In the genomic region with DNA sequence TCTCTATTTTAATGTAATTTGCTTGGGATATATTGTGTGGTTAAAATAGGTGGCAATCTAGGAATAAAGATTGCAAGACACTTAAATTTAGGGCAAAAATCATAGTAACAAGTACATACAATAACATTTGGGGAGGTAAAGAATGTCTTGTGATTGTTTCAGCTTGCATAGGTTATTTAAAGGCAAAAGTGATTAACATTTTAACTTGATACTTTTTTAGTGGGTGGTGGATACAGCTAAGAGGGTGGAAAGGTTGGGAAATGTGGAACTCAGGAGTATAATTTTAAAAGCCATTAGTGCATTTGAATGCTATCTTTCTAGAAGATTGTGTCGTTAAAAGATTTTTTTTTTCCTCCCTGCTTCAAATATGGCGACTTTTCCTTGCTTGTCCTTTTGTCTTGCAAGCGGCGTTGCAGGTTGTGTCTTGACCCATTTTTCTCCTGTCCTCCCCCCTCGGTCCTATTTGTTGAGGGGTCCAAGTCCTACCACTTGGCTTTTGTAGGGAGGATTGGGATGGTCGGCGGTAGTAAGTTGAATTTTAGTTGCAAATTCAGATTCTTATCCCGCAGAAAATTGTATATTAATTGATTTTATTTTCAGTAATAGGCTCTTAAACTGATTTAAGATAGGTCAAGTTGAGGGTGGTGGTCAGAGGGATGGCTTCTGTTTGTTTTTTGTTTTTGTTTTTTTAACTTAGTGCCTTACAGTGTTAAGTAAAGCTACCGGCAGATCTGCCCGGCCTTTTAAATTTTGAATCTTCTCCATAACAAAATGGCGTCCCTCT, we compare ENCODE assay signal across 8 mouse cellular contexts. TPM values are rescaled to one million over a fixed set of nuclear protein-coding genes. Genes with fewer than 3 reads are reported as not detected.
DNase-seq lines count a peak whose midpoint lies in the region; ATAC-seq and TF ChIP-seq lines count a peak whose summit lies in the region.

No protein-coding gene starts in this region.

- TF ChIP-seq CTCF in embryonic fibroblast, embryonic 13.5 days (IDR thresholded peaks at IDR 0.05; ENCODE audit: borderline replicate concordance, insufficient read depth, low read length): no peak

- H3K9me3 ChIP-seq in hindbrain, embryonic 16.5 days (ENCODE audit: control insufficient read depth, low read length): no peaks in the 10 kb centered on the region
- no peaks in the 10 kb centered on the region for H3K9me3 ChIP-seq in liver, embryonic 11.5 days (ENCODE audit: control insufficient read depth, low read length)
- H3K9me3 ChIP-seq in neural tube, embryonic 12.5 days: no peaks in the 10 kb centered on the region

- peak overlapping the region; percentile 93 for H3K4me3 ChIP-seq in embryonic fibroblast, embryonic 13.5 days (ENCODE audit: insufficient read depth, low read length)
- peak overlapping the region; percentile 67 for H3K4me3 ChIP-seq in hindbrain, embryonic 16.5 days (ENCODE audit: low read length)
- H3K4me3 ChIP-seq in liver, embryonic 11.5 days (ENCODE audit: low read depth, low read length): peak overlapping the region; percentile 78
- H3K4me3 ChIP-seq in neural tube, embryonic 12.5 days: peak overlapping the region; percentile 71

- H3K36me3 ChIP-seq in hindbrain, embryonic 16.5 days (ENCODE audit: control insufficient read depth, insufficient read depth, low read length): 0 out of 2 replicates have a peak, but pooled peaks cover 2% of the 10 kb centered on the region
- H3K36me3 ChIP-seq in liver, embryonic 11.5 days (ENCODE audit: control insufficient read depth, insufficient read depth, low read length): peaks cover 6% of the 10 kb centered on the region
- H3K36me3 ChIP-seq in neural tube, embryonic 12.5 days: peaks cover 11% of the 10 kb centered on the region

- peak overlapping the region; percentile 93 for H3K27ac ChIP-seq in embryonic fibroblast, embryonic 13.5 days (ENCODE audit: insufficient read depth, low read length)
- peak overlapping the region; percentile 91 for H3K27ac ChIP-seq in hindbrain, embryonic 16.5 days (ENCODE audit: low read depth, low read length)
- peak overlapping the region; percentile 99 for H3K27ac ChIP-seq in liver, embryonic 11.5 days (ENCODE audit: low read depth, low read length)
- H3K27ac ChIP-seq in neural tube, embryonic 12.5 days: peak overlapping the region; percentile 96

- peaks cover 5% of the 10 kb centered on the region for H3K4me1 ChIP-seq in embryonic fibroblast, embryonic 13.5 days (ENCODE audit: control insufficient read depth, insufficient read depth, low read length)
- H3K4me1 ChIP-seq in hindbrain, embryonic 16.5 days (ENCODE audit: control insufficient read depth, insufficient read depth, low read depth, low read length): peaks cover 33% of the 10 kb centered on the region
- H3K4me1 ChIP-seq in liver, embryonic 11.5 days (replicated peaks; ENCODE audit: control insufficient read depth, insufficient read depth, low read length): peaks cover 27% of the 10 kb centered on the region
- peaks cover 34% of the 10 kb centered on the region for H3K4me1 ChIP-seq in neural tube, embryonic 12.5 days

- peak overlapping the region; percentile 88 for H3K9ac ChIP-seq in hindbrain, embryonic 16.5 days (ENCODE audit: low read depth, low read length)
- peak overlapping the region; percentile 100 for H3K9ac ChIP-seq in liver, embryonic 11.5 days (ENCODE audit: low read depth, low read length)
- peak overlapping the region; percentile 98 for H3K9ac ChIP-seq in neural tube, embryonic 12.5 days

- no peak for ATAC-seq in hindbrain, embryonic 16.5 days
- ATAC-seq in liver, embryonic 11.5 days (replicated peaks; ENCODE audit: low FRiP score): no peak
- ATAC-seq in neural tube, embryonic 12.5 days (ENCODE audit: low FRiP score, low read depth): no peak

- peak overlapping the region; percentile 87 for H3K4me2 ChIP-seq in hindbrain, embryonic 16.5 days (ENCODE audit: low read length)
- H3K4me2 ChIP-seq in liver, embryonic 11.5 days: peak overlapping the region; percentile 99
- H3K4me2 ChIP-seq in neural tube, embryonic 12.5 days (replicated peaks): peak overlapping the region; percentile 74

- 0% methylated on average over 11 of the region's 11 CpGs for WGBS in hindbrain, embryonic 16.5 days
- WGBS in liver, embryonic 11.5 days: 0% methylated on average over 11 of the region's 11 CpGs
- under 1% methylated on average over 11 of the region's 11 CpGs for WGBS in neural tube, embryonic 12.5 days

- H3K27me3 ChIP-seq in hindbrain, embryonic 16.5 days (replicated peaks; ENCODE audit: control insufficient read depth, insufficient read depth, low read length): no peaks in the 10 kb centered on the region
- H3K27me3 ChIP-seq in liver, embryonic 11.5 days (replicated peaks; ENCODE audit: control insufficient read depth, insufficient read depth, low read length): no peaks in the 10 kb centered on the region
- no peaks in the 10 kb centered on the region for H3K27me3 ChIP-seq in neural tube, embryonic 12.5 days (replicated peaks)

- TF ChIP-seq POLR2A in embryonic fibroblast, embryonic 13.5 days (IDR thresholded peaks at IDR 0.05; ENCODE audit: low read depth, low read length): peak; percentile 87

- peak; percentile 40 for DNase-seq in gastrocnemius, postnatal 25 days
- DNase-seq in gastrocnemius, postnatal 10 days: no peak
- DNase-seq in adrenal gland, postnatal 10 days: peak; percentile 62
- DNase-seq in liver, embryonic 11.5 days (ENCODE audit: low spot score): peak; percentile 57
- DNase-seq in frontal cortex, postnatal 14 days (ENCODE audit: low spot score in 2 of 2): no peak

RNA-seq across cellular contexts. Expression of gene Ppp1r10, which starts 2.2 kb away (rescaled TPM):
- total RNA-seq in gastrocnemius, postnatal 25 days (2021): 10 to 100 TPM; 17.7 to 25.5 TPM
- 10 to 100 TPM; 31.4 to 47.1 TPM for total RNA-seq in gastrocnemius, postnatal 10 days (2021)
- 10 to 100 TPM; 78.7 to 83.1 TPM for total RNA-seq in adrenal gland, postnatal 10 days (2021)
- 58.6 and 67.3 TPM in 2 replicates for polyA plus RNA-seq in embryonic fibroblast, embryonic 13.5 days (2011; ENCODE audit: insufficient read length, low read depth, missing spikeins)
- polyA plus RNA-seq in hindbrain, embryonic 16.5 days (2015; fragmentation: Nextera tagmentation; extraction: Ambion mirVana): 32.7 and 40.2 TPM in 2 replicates
- polyA plus RNA-seq in liver, embryonic 11.5 days (2014; fragmentation: Nextera tagmentation; extraction: Ambion mirVana): 35.4 and 39.7 TPM in 2 replicates
- polyA plus RNA-seq in neural tube, embryonic 12.5 days (2016; fragmentation: Nextera tagmentation; extraction: Ambion mirVana): 60.2 and 61.6 TPM in 2 replicates

RNA-seq across cellular contexts. Expression of gene Mrps18b, which starts 2.3 kb away (rescaled TPM):
- total RNA-seq in gastrocnemius, postnatal 25 days (2021): 10 to 100 TPM; 52.8 to 59.6 TPM
- 10 to 100 TPM; 44.8 to 54.4 TPM for total RNA-seq in gastrocnemius, postnatal 10 days (2021)
- 100 to 1,000 TPM; 101 to 104 TPM for total RNA-seq in adrenal gland, postnatal 10 days (2021)
- polyA plus RNA-seq in embryonic fibroblast, embryonic 13.5 days (2011; ENCODE audit: insufficient read length, low read depth, missing spikeins): 86.9 and 89.8 TPM in 2 replicates
- 59.6 and 67.4 TPM in 2 replicates for polyA plus RNA-seq in hindbrain, embryonic 16.5 days (2015; fragmentation: Nextera tagmentation; extraction: Ambion mirVana)
- 167 and 172 TPM in 2 replicates for polyA plus RNA-seq in liver, embryonic 11.5 days (2014; fragmentation: Nextera tagmentation; extraction: Ambion mirVana)
- polyA plus RNA-seq in neural tube, embryonic 12.5 days (2016; fragmentation: Nextera tagmentation; extraction: Ambion mirVana): 55.3 and 56.1 TPM in 2 replicates

RNA-seq across cellular contexts. Expression of gene Atat1, which starts 8.6 kb away (rescaled TPM):
- 1 to 10 TPM; 3.0 to 4.6 TPM for total RNA-seq in gastrocnemius, postnatal 25 days (2021)
- 1 to 10 TPM; 6.4 to 9.8 TPM for total RNA-seq in gastrocnemius, postnatal 10 days (2021)
- total RNA-seq in adrenal gland, postnatal 10 days (2021): 10 to 100 TPM; 15.9 to 28.7 TPM
- polyA plus RNA-seq in embryonic fibroblast, embryonic 13.5 days (2011; ENCODE audit: insufficient read length, low read depth, missing spikeins): 31.8 and 34.7 TPM in 2 replicates
- 287 and 393 TPM in 2 replicates for polyA plus RNA-seq in hindbrain, embryonic 16.5 days (2015; fragmentation: Nextera tagmentation; extraction: Ambion mirVana)
- 39.5 and 40.0 TPM in 2 replicates for polyA plus RNA-seq in liver, embryonic 11.5 days (2014; fragmentation: Nextera tagmentation; extraction: Ambion mirVana)
- 299 and 304 TPM in 2 replicates for polyA plus RNA-seq in neural tube, embryonic 12.5 days (2016; fragmentation: Nextera tagmentation; extraction: Ambion mirVana)

RNA-seq across cellular contexts. Expression of gene 2310061I04Rik, which starts 21.2 kb away (rescaled TPM):
- 10 to 100 TPM; 62.4 to 86.6 TPM for total RNA-seq in gastrocnemius, postnatal 25 days (2021)
- 10 to 100 TPM; 49.6 to 56.2 TPM for total RNA-seq in gastrocnemius, postnatal 10 days (2021)
- total RNA-seq in adrenal gland, postnatal 10 days (2021): 10 to 100 TPM; 58.0 to 70.5 TPM
- 29.0 and 37.3 TPM in 2 replicates for polyA plus RNA-seq in embryonic fibroblast, embryonic 13.5 days (2011; ENCODE audit: insufficient read length, low read depth, missing spikeins)
- polyA plus RNA-seq in hindbrain, embryonic 16.5 days (2015; fragmentation: Nextera tagmentation; extraction: Ambion mirVana): 67.4 and 77.4 TPM in 2 replicates
- 33.7 and 34.0 TPM in 2 replicates for polyA plus RNA-seq in liver, embryonic 11.5 days (2014; fragmentation: Nextera tagmentation; extraction: Ambion mirVana)
- polyA plus RNA-seq in neural tube, embryonic 12.5 days (2016; fragmentation: Nextera tagmentation; extraction: Ambion mirVana): 26.8 and 30.3 TPM in 2 replicates

RNA-seq across cellular contexts. Expression of gene Dhx16, which starts 38.8 kb away (rescaled TPM):
- 10 to 100 TPM; 14.8 to 15.2 TPM for total RNA-seq in gastrocnemius, postnatal 25 days (2021)
- 10 to 100 TPM; 12.6 to 16.8 TPM for total RNA-seq in gastrocnemius, postnatal 10 days (2021)
- 10 to 100 TPM; 36.8 to 38.0 TPM for total RNA-seq in adrenal gland, postnatal 10 days (2021)
- 40.5 and 41.1 TPM in 2 replicates for polyA plus RNA-seq in embryonic fibroblast, embryonic 13.5 days (2011; ENCODE audit: insufficient read length, low read depth, missing spikeins)
- 25.0 and 33.3 TPM in 2 replicates for polyA plus RNA-seq in hindbrain, embryonic 16.5 days (2015; fragmentation: Nextera tagmentation; extraction: Ambion mirVana)
- polyA plus RNA-seq in liver, embryonic 11.5 days (2014; fragmentation: Nextera tagmentation; extraction: Ambion mirVana): 69.1 and 70.4 TPM in 2 replicates
- 43.3 and 45.9 TPM in 2 replicates for polyA plus RNA-seq in neural tube, embryonic 12.5 days (2016; fragmentation: Nextera tagmentation; extraction: Ambion mirVana)

Comparison
In these comparisons a context has a peak if more than half of its experiments do, and no peak if none do; other contexts are left out.
1. DNase-seq: peak in gastrocnemius, postnatal 25 days (single experiment), adrenal gland, postnatal 10 days (single experiment) and liver, embryonic 11.5 days (single experiment); none in gastrocnemius, postnatal 10 days (single experiment) and frontal cortex, postnatal 14 days (0 of 2).
2. Peak in every context shown above with its lines, with median percentiles within 50 percentile points of each other: H3K27ac ChIP-seq, H3K4me3 ChIP-seq, H3K4me2 ChIP-seq and H3K9ac ChIP-seq.